Mouse (Mus musculus): ENCODE measurements around the gene Tgm2.

DNA sequence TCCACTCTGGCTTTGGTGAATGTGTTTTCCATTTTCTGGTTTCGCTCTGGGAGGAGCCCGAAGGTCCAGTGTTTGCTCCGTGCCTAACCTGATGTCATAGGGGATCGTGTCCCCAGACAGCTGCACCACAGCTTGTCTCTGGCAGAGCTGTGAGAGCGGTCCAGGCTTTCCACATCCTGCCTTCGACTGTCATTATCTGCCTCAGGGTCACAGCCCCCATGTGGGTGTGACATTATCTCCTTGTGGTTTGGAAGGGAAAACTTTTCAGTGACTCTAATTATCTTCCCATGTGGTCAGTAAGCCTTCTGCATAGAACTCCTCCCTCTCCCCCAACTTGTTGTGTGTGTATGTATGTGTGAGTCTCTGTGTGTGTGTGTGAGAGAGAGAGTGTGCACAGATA, 40.6 kb downstream of the Tgm2 start:
- TF ChIP-seq EP300 (optimal IDR thresholded peaks at IDR 0.05) (no peak), CTCF (IDR thresholded peaks at IDR 0.05; ENCODE audit: low read depth) (no peak)
